Comparison of ENCODE assay signal across 1 mouse cellular context in the genomic region with DNA sequence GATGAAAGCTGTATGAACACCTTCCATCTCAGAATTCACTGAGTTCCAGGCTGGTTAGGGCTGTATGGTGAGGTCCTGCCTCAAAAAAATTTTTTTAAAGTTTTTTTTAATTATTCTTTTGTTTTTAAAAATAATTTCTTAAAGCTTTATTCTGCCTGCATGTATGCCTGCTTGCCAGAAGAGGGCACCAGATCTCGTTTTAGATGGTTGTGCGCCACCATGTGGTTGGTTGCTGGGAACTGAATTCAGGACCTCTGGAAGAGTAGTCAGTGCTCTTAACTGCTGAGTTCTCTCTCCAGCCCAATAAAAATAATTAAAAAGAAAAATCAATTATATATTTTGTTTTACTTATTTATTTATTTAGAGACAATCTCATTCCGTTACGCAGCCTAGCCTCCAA.
TF ChIP-seq lines count a peak whose summit lies in the region.

No protein-coding gene starts in this region.

TF ChIP-seq in MEL, 35 proteins besides CTCF, POLR2A, EP300 and RAD21 (continued from another document):
- TF ChIP-seq BHLHE40 (IDR thresholded peaks at IDR 0.05; ENCODE audit: borderline replicate concordance, low read depth, low read length) = 0 out of 2 replicates have a peak, but pooled peaks have one; percentile 37
- TF ChIP-seq UBTF (IDR thresholded peaks at IDR 0.05; ENCODE audit: borderline replicate concordance, insufficient read depth, low read depth, low read length) = no peak
- peak; percentile 69 for TF ChIP-seq HCFC1 (IDR thresholded peaks at IDR 0.05; ENCODE audit: low read depth, low read length)
- TF ChIP-seq SMC3 (IDR thresholded peaks at IDR 0.05; ENCODE audit: low read depth, low read length) = peak; percentile 86
- TF ChIP-seq ZC3H11A (IDR thresholded peaks at IDR 0.05; ENCODE audit: low read depth, low read length) = peak; percentile 70
- no peak for TF ChIP-seq MAX (IDR thresholded peaks at IDR 0.05; ENCODE audit: low read length)
- TF ChIP-seq GABPA (IDR thresholded peaks at IDR 0.05; ENCODE audit: low read depth, low read length) = no peak
- peak; percentile 85 for TF ChIP-seq MYC (IDR thresholded peaks at IDR 0.05; ENCODE audit: low read depth, low read length)
- peak; percentile 90; the same call in 1 of the 2 replicates for TF ChIP-seq JUND (IDR thresholded peaks at IDR 0.05; ENCODE audit: low read depth, low read length)
- no peak for TF ChIP-seq CHD1 (IDR thresholded peaks at IDR 0.05; ENCODE audit: low read depth, low read length)
